Mouse (Mus musculus) heart, embryonic 15.5 days (tissue): ENCODE data around the gene Ccdc137. TPM values are rescaled to one million over a fixed set of nuclear protein-coding genes. Genes with fewer than 3 reads are reported as not detected.

Source experiments
- ATAC-seq: fragments of 200-750 bp; cut with Nextera tagmentation; replicated peaks from 2 replicates; pipeline ENCODE4 v1.8.0; 2017; ENCODE audit warnings: low read depth, moderate TSS enrichment; ENCODE audit not compliant: insufficient number of reproducible peaks, insufficient read depth, low FRiP score
- H3K27ac ChIP-seq: fragments of 300-500 bp; sonication (generic); 2 replicates; pipeline ENCODE4 v1.5.1; 2015; ENCODE audit warnings: mild to moderate bottlenecking, inconsistent platforms
- H3K27me3 ChIP-seq: fragments of 300-500 bp; sonication (generic); 2 replicates; pipeline ENCODE4 v1.6.1; 2015; ENCODE audit warnings: inconsistent platforms
- H3K36me3 ChIP-seq: fragments of 300-500 bp; sonication (generic); 2 replicates; pipeline ENCODE4 v1.6.1; 2015; ENCODE audit warnings: mild to moderate bottlenecking, inconsistent platforms
- H3K4me1 ChIP-seq: fragments of 300-500 bp; sonication (generic); replicated peaks from 2 replicates; pipeline ENCODE4 v1.6.1; 2015; ENCODE audit warnings: inconsistent platforms
- H3K4me2 ChIP-seq: fragments of 300-500 bp; sonication (generic); 2 replicates; pipeline ENCODE4 v1.6.1; 2015; ENCODE audit warnings: inconsistent platforms, mild to moderate bottlenecking, moderate library complexity
- H3K4me3 ChIP-seq: fragments of 300-500 bp; sonication (generic); 2 replicates; pipeline ENCODE4 v1.5.1; 2015; ENCODE audit warnings: mild to moderate bottlenecking, inconsistent platforms
- H3K9ac ChIP-seq: fragments of 300-500 bp; sonication (generic); 2 replicates; pipeline ENCODE4 v1.6.1; 2015; ENCODE audit warnings: mild to moderate bottlenecking, inconsistent platforms
- H3K9me3 ChIP-seq: fragments of 300-500 bp; sonication (generic); replicated peaks from 2 replicates; pipeline ENCODE4 v1.6.1; 2016; ENCODE audit warnings: inconsistent platforms
- WGBS: fragments of 180-500 bp; shearing (Covaris S2); methylation state at CpG from one replicate; pipeline ENCODE4 v1.1.7; 2015; ENCODE audit warnings: mixed read lengths; 5-methylcytosine and 5-hydroxymethylcytosine counted together
- polyA plus RNA-seq: library from polyadenylated mRNA; unstranded; fragments of >200 nt; fragmentation: Nextera tagmentation; extraction: Ambion mirVana; gene quantifications from 2 replicates; pipeline ENCODE4 v1.2.1, GENCODE M21; 2015

Ccdc137 gene
- polyA plus RNA-seq, 1 experiment from 2014 or later: 22.1 TPM

GRCm38 (mm10) chr11:120442765-120443280, 15.1 kb upstream of the Ccdc137 start:
- H3K27ac ChIP-seq: no peak overlapping the region
- no peak overlapping the region for H3K4me3 ChIP-seq
- no peaks in the 10 kb centered on the region for H3K27me3 ChIP-seq
- H3K36me3 ChIP-seq: no peaks in the 10 kb centered on the region
- H3K9ac ChIP-seq: no peak overlapping the region
- no peak for ATAC-seq
- 90% methylated on average over 3 of the region's 3 CpGs for whole genome bisulfite sequencing
- H3K9me3 ChIP-seq: no peaks in the 10 kb centered on the region
- H3K4me1 ChIP-seq: no peaks in the 10 kb centered on the region; the same call in 1 of the 2 replicates
- no peak overlapping the region for H3K4me2 ChIP-seq

- Histone ChIP-seq H3K36me3 (no peaks in the 10 kb centered on the region), H3K4me2 (no peak overlapping the region), H3K9ac (no peak overlapping the region), H3K4me3 (no peak overlapping the region), H3K4me1 (no peaks in the 10 kb centered on the region; the same call in 1 of the 2 replicates), H3K9me3 (no peaks in the 10 kb centered on the region), H3K27me3 (no peaks in the 10 kb centered on the region), H3K27ac (no peak overlapping the region)
- 68% methylated on average over 6 of the region's 6 CpGs for WGBS
- ATAC-seq: no peak
Measured at GRCm38 (mm10) chr11:120444106-120444505, 13.8 kb upstream of the Ccdc137 start.

GRCm38 (mm10) chr11:120445475-120445874, 12.4 kb upstream of the Ccdc137 start:
- no peaks in the 10 kb centered on the region for H3K36me3 ChIP-seq
- ATAC-seq: no peak
- H3K4me3 ChIP-seq: no peak overlapping the region
- no peaks in the 10 kb centered on the region for H3K27me3 ChIP-seq
- no peak overlapping the region for H3K9ac ChIP-seq
- H3K4me2 ChIP-seq: no peak overlapping the region
- 44% methylated on average over 3 of the region's 3 CpGs for WGBS
- no peaks in the 10 kb centered on the region for H3K9me3 ChIP-seq
- no peak overlapping the region for H3K27ac ChIP-seq
- no peaks in the 10 kb centered on the region; the same call in 1 of the 2 replicates for H3K4me1 ChIP-seq

GRCm38 (mm10) chr11:120447179-120447578, 10.7 kb upstream of the Ccdc137 start:
- Histone ChIP-seq H3K36me3 (no peaks in the 10 kb centered on the region), H3K4me3 (no peak overlapping the region), H3K4me2 (no peak overlapping the region), H3K27me3 (no peaks in the 10 kb centered on the region), H3K4me1 (no peaks in the 10 kb centered on the region; the same call in 1 of the 2 replicates), H3K9ac (no peak overlapping the region), H3K9me3 (no peaks in the 10 kb centered on the region), H3K27ac (no peak overlapping the region)
- 75% methylated on average over 7 of the region's 7 CpGs for WGBS
- no peak for ATAC-seq

GRCm38 (mm10) chr11:120452246-120452645, 5.7 kb upstream of the Ccdc137 start:
- Histone ChIP-seq H3K27me3 (no peaks in the 10 kb centered on the region), H3K4me3 (no peak overlapping the region), H3K36me3 (peaks cover 3% of the 10 kb centered on the region; the same call in 1 of the 2 replicates), H3K4me1 (peaks cover 12% of the 10 kb centered on the region), H3K27ac (no peak overlapping the region), H3K4me2 (no peak overlapping the region), H3K9ac (no peak overlapping the region), H3K9me3 (no peaks in the 10 kb centered on the region)
- no peak for ATAC-seq
- 60% methylated on average over 3 of the region's 3 CpGs for WGBS

GRCm38 (mm10) chr11:120453306-120453705, 4.6 kb upstream of the Ccdc137 start, which contains the start of gene Pde6g:
Gene Pde6g (minus strand): TSS chr11:120453500.
- Histone ChIP-seq H3K27me3 (no peaks in the 10 kb centered on the region), H3K36me3 (peaks cover 3% of the 10 kb centered on the region; the same call in 1 of the 2 replicates), H3K9ac (no peak within 1 kb of the TSS), H3K4me3 (no peak within 1 kb of the TSS), H3K4me2 (no peak within 1 kb of the TSS), H3K4me1 (peaks cover 14% of the 10 kb centered on the region), H3K9me3 (no peaks in the 10 kb centered on the region), H3K27ac (no peak within 1 kb of the TSS)
- WGBS: 76% methylated on average over 4 of the region's 4 CpGs
- no peak for ATAC-seq

GRCm38 (mm10) chr11:120454965-120455364, 3.0 kb upstream of the Ccdc137 start:
- ATAC-seq: no peak
- peaks cover 27% of the 10 kb centered on the region for H3K4me1 ChIP-seq
- H3K9me3 ChIP-seq: no peaks in the 10 kb centered on the region
- WGBS: 90% methylated on average over 4 of the region's 4 CpGs
- no peak overlapping the region for H3K9ac ChIP-seq
- no peak overlapping the region for H3K27ac ChIP-seq
- no peak overlapping the region for H3K4me2 ChIP-seq
- H3K36me3 ChIP-seq: peaks cover 5% of the 10 kb centered on the region; the same call in 1 of the 2 replicates
- no peaks in the 10 kb centered on the region for H3K27me3 ChIP-seq
- no peak overlapping the region for H3K4me3 ChIP-seq

- WGBS: 91% methylated on average over 7 of the region's 7 CpGs
Measured at GRCm38 (mm10) chr11:120455413-120455812, 2.5 kb upstream of the Ccdc137 start.

GRCm38 (mm10) chr11:120457370-120457769, 545 bp upstream of the Ccdc137 start:
- Histone ChIP-seq H3K27me3 (no peaks in the 10 kb centered on the region), H3K4me1 (peaks cover 27% of the 10 kb centered on the region), H3K4me3 (peak overlapping the region; percentile 89), H3K27ac (peak overlapping the region; percentile 95), H3K9ac (peak overlapping the region; percentile 95), H3K4me2 (peak overlapping the region; percentile 89), H3K36me3 (peaks cover 21% of the 10 kb centered on the region), H3K9me3 (no peaks in the 10 kb centered on the region)
- 0 out of 2 replicates have a peak, but pooled peaks have one; percentile 25 for ATAC-seq
- WGBS: 21% methylated on average over 14 of the region's 14 CpGs

More at GRCm38 (mm10) chr11:120455413-120455812, 2.5 kb upstream of the Ccdc137 start:
- Histone ChIP-seq H3K36me3 (peaks cover 7% of the 10 kb centered on the region; the same call in 1 of the 2 replicates), H3K9ac (no peak overlapping the region), H3K9me3 (no peaks in the 10 kb centered on the region), H3K4me2 (no peak overlapping the region), H3K4me3 (no peak overlapping the region), H3K27ac (no peak overlapping the region), H3K27me3 (no peaks in the 10 kb centered on the region), H3K4me1 (peaks cover 27% of the 10 kb centered on the region)
- no peak for ATAC-seq

GRCm38 (mm10) chr11:120458847-120459597, 1.1 kb downstream of the Ccdc137 start:
- Histone ChIP-seq H3K36me3 (peaks cover 31% of the 10 kb centered on the region), H3K27ac (no peak overlapping the region), H3K4me3 (peak overlapping the region; percentile 89), H3K9me3 (no peaks in the 10 kb centered on the region), H3K4me2 (peak overlapping the region; percentile 89), H3K4me1 (peaks cover 27% of the 10 kb centered on the region), H3K27me3 (no peaks in the 10 kb centered on the region), H3K9ac (peak overlapping the region; percentile 95)
- no peak for ATAC-seq
- WGBS: 57% methylated on average over 6 of the region's 6 CpGs

- no peak overlapping the region for H3K4me3 ChIP-seq
- H3K36me3 ChIP-seq: peaks cover 37% of the 10 kb centered on the region
- ATAC-seq: no peak
- no peaks in the 10 kb centered on the region for H3K9me3 ChIP-seq
- 86% methylated on average over 2 of the region's 2 CpGs for WGBS
- peaks cover 34% of the 10 kb centered on the region for H3K4me1 ChIP-seq
- no peak overlapping the region for H3K4me2 ChIP-seq
- no peaks in the 10 kb centered on the region for H3K27me3 ChIP-seq
- no peak overlapping the region for H3K9ac ChIP-seq
- H3K27ac ChIP-seq: no peak overlapping the region
Measured at GRCm38 (mm10) chr11:120463536-120463935, 5.6 kb downstream of the Ccdc137 start.
